Mouse (Mus musculus) heart, adult 10 weeks (tissue): Measurements from ENCODE around the gene Zfp414. TPM values are rescaled to one million over a fixed set of nuclear protein-coding genes. Genes with fewer than 3 reads are reported as not detected.

Experiments
- polyA plus RNA-seq: library from polyadenylated mRNA; stranded (reverse); fragments of 350-450 nt; fragmentation: Illumina TruSeq; extraction: RNeasy Lipid Tissue Mini Kit (QIAGEN cat#74804); gene quantifications from one replicate; pipeline ENCODE4 v1.2.3, GENCODE M21; 2014; ENCODE audit warnings: low read depth, low replicate concordance

The Zfp414 gene
- polyA plus RNA-seq, result 12.1 TPM

GRCm38 (mm10) chr17:33628621-33629486, at the start of gene Zfp414:
Gene Zfp414 (plus strand): TSS chr17:33629090.

GRCm38 (mm10) chr17:33637516-33638276, 8.8 kb downstream of the Zfp414 start, which contains the start of gene Pram1:
Gene Pram1 (plus strand): TSS chr17:33638056.

Other genes starting within 250 kb of the Zfp414 start
- 3.8 TPM for gene Zfp101, start 234.4 kb upstream of the Zfp414 start, polyA plus RNA-seq
- gene Actl9, start 196.2 kb upstream of the Zfp414 start, polyA plus RNA-seq, result not detected
- 34.2 TPM for gene Adamts10, start 104.9 kb upstream of the Zfp414 start, polyA plus RNA-seq
- gene Myo1f, start 73.4 kb upstream of the Zfp414 start, polyA plus RNA-seq, result 1.9 TPM
- gene Pram1, start 9.0 kb downstream of the Zfp414 start, polyA plus RNA-seq, result 0.52 TPM
- 102 TPM for gene Hnrnpm, start 57.8 kb downstream of the Zfp414 start, polyA plus RNA-seq
- gene March2, start 89.6 kb downstream of the Zfp414 start, polyA plus RNA-seq, result 121 TPM
- gene Rab11b, start 131.4 kb downstream of the Zfp414 start, polyA plus RNA-seq, result 199 TPM
- 10.0 TPM for gene Angptl4, start 152.7 kb downstream of the Zfp414 start, polyA plus RNA-seq
- gene Kank3, start 181.4 kb downstream of the Zfp414 start, polyA plus RNA-seq, result 106 TPM
- 651 TPM for gene Rps28, start 195.5 kb downstream of the Zfp414 start, polyA plus RNA-seq
- 757 TPM for gene Ndufa7, start 195.5 kb downstream of the Zfp414 start, polyA plus RNA-seq
- 28.3 TPM for gene Cd320, start 214.0 kb downstream of the Zfp414 start, polyA plus RNA-seq
- not detected for gene Gm7029, start 244.7 kb downstream of the Zfp414 start, polyA plus RNA-seq